Mouse (Mus musculus) spleen, adult 2 months (tissue): ENCODE measurements around the gene Kmt5b.

Source experiments
- CTCF ChIP-seq: fragments of 200-500 bp; IDR thresholded peaks from 2 replicates; pipeline ENCODE4 v1.5.1; 2011; ENCODE audit warnings: mild to moderate bottlenecking, inconsistent platforms; ENCODE audit not compliant: insufficient read depth, insufficient read length, insufficient replicate concordance; ENCODE audit errors: extremely low read depth
- POLR2A ChIP-seq: fragments of 200-500 bp; IDR thresholded peaks from 2 replicates; pipeline ENCODE4 v1.6.1; 2011; ENCODE audit warnings: low read depth, low read length, inconsistent platforms

- TF ChIP-seq CTCF (no peak), POLR2A (no peak)
Measured at GRCm38 (mm10) chr19:3743362-3743761, 23.9 kb upstream of the Kmt5b start.
